Mouse (Mus musculus) embryo, embryonic 10 days (tissue): ENCODE data around the gene Snx21.

Source experiments
- DNase-seq: peaks from one replicate; pipeline ENCODE4 v3.0.0-alpha.2; 2015; ENCODE audit warnings: low spot score

The Snx21 gene

DNA sequence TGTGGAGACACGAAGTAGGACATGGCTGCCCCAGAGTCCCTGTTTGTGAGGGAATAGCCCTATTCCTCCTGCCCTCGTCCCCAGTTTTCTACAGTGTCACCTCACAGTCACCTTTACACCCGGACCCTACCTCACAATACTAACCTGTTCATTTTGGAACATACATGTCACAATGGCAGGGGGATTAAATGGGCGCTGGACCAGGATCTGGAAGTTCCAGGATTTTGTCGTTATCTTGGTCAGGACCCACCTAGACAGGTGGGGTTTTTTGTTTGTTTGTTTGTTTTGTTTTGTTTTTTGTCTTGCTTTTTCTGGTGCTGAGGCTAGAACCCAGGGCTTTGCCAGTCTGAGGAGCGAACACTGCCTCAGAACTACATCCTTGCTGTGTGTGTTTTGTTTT is 42.8 kb downstream of the Snx21 start, which contains the start of gene Spata25:
Spata25 (minus strand) TSS at position 101 of the 400 bp plus-strand sequence.
- no peak for DNase-seq

DNA sequence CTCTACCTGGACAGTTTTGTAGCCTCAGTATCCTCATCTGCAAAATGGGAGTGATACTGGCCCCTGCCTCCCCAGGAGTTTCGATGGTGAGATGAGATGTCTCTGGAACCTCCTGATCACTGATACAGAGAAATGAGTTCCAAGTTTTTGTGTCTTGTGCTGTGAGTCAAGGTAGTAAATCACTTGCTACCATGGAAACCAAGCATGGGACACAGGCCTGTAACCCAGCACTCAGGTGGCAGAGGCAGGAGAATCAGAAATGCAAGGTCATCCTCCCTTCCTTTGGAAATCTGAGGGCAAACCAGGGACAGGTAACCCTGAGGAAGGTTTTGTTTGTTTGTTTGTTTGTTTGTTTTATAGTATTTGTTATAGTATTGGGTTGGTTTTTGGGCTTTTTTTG is 43.5 kb downstream of the Snx21 start:
- DNase-seq = no peak

DNA sequence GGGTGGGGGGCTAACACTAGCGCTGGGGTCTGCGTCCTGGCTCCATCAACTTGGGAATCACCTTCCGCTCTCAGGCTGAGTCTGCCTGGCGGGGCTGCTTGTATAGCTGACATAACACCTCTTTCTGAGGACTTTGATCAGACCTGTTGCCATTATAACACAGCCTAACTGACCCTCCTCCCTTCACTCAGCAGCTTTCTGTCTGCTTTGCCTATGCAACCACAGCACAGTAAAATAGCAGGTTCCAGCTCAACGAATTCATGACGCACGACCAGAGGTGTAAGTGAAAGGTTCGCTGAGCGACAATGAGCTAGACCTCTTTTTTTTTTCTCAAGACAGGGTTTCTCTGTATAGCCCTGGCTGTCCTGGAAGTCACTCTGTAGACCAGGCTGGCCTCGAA is 45.4 kb downstream of the Snx21 start:
- no peak for DNase-seq

DNA sequence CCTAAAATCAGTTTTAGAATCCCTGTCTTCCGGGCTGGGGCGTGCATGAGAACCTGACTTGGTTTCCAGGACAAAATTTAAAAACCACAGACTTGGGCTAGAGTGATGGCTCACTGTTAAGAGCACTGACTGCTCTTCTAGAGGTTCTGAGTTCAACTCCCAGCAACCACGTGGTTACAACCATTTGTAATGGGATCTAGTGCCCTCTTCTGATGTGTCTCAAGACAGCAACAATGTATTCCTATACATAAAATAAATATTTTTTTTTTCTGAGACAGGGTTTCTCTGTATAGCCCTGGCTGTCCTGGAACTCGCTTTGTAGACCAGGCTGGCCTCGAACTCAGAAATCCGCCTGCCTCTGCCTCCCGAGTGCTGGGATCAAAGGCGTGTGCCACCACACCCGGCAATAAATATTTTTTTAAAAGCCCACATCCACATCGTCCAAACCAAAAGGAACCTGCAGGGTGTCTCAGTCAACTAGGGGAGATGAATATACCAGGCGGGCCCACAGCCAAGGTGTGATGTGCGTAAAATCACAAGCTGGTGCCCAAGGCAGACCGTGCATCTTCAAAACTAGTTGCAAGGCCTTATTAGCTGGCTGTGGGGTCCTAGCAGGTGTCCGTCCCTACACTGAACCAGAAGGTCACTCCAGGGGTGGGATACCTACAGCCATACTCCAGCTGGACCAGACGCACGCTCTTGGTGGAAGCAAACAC is 46.6 kb downstream of the Snx21 start:
- DNase-seq = no peak

DNA sequence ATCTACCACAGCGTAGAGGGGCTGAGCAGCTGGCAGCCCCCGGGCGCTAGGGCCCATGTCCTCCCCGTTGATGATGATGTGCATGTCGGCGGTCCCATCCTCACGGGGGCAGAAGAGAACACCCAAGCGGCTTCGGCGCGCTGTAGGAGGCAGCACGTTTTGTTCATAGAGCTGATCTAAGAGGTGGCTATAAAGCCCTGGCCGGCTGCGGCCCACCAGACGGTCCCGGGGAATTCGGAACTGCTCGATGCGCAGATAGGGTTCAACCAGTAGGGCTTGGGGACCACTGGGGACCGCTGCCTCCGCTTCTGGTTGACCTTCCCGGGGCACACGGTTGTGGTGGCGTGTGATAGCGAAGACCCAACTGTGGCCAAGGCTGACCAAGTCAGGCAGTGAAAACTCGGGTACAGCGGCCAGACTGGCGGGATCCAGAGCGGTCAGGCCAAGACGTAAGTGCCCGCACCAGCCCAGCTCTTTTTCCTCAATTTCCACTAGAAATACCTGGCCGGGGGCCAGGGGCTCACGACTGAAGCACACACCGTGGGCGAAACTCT is 47.2 kb downstream of the Snx21 start, which contains the start of gene Ctsa:
Ctsa (plus strand) TSS at position 126 of the 554 bp plus-strand sequence.
- peak; percentile 88 for DNase-seq

DNA sequence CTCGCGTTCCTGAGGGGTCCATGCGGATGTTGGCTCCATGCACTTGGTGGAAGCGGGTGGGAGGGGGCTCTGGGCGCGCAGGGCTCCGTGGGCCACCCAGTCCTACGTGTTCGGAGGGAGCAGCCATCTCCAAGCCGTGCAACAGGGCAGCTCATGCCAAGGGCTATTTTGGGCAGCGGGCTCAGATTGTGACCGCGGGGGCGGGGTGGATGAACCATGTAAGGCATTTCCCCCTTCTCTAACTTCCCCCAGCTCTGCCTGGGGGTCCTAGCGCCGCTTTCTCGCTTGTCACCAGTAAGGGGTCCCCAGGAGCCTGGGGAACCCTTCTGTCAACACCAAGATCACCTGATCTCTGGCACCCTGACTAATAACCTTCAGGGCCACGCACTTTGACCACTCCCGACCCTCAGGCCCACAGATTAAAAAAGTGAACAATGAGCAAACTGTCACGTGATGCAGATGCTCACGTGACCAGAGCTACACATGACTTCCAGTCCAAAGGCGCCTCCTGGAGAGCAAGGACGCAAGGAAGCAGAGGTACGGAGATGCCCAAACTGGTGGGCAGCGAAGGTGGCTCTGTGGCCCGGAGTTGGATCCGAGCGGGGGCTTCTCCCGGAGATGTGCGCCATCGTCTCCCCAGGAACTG is 47.8 kb downstream of the Snx21 start, which contains the start of gene Neurl2:
Neurl2 (minus strand) TSS at position 143 of the 646 bp plus-strand sequence.
- DNase-seq = peak; percentile 98

DNA sequence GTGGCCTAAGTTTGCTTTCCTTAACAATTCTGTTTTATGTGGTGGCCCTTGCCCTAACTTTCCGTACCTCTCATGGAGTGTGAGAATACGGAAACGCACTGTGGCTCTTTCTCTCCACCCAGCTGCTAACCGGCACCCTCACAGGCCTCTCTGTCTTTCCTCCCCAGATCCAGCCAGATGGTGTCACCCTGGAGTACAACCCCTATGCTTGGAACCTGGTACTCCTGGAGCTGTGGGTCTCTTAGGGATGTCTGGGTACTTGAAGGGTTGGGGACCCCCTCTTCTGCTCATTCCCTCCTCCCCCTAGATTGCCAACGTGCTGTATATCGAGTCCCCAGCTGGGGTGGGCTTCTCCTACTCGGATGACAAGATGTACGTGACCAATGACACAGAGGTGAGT is 48.9 kb downstream of the Snx21 start:
- DNase-seq = no peak

DNA sequence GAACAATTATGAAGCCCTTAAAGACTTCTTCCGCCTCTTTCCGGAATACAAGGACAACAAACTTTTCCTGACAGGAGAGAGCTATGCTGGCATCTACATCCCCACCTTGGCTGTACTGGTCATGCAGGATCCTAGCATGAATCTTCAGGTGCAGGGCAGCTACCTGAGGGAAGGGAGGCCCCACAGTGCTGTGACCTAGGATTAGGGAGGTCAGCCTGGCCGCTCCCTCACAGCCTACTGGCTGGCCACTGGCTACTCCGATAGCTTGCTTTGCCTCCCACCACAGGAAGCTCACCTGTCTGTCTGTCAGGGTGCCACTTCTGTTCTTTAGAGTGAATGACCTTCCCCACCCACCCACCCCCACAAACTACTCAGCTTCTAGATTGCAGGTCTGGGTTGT is 49.5 kb downstream of the Snx21 start:
- DNase-seq = no peak
